Mouse (Mus musculus): ENCODE measurements around the gene Camta1.

The Camta1 gene

DNA sequence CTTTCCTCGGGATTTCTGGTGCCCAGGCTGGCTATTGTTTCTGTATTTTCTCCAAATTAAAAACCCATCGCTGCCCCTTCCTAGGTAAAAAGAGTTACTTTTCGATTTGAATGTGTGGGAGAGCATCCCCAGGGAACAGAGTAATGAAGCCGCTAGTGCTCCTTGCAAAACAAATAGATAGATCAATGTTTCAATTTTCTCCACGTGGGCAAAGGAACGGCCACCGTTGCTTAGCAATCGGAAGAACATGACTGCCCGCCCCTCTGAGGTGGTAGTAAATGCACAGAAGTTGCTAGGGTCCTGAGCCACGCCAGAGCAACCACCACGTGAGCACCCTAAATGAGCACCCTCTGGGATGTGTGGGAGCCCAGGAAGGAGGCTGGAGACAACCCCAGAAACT lies 648.2 kb downstream of the Camta1 start:
- no peak for DNase-seq (ENCODE audit: low read depth, low spot score)

GRCm38 (mm10) chr4:151211992-151212391 lies 649.7 kb downstream of the Camta1 start:
- DNase-seq (ENCODE audit: low read depth, low spot score), result no peak

DNA sequence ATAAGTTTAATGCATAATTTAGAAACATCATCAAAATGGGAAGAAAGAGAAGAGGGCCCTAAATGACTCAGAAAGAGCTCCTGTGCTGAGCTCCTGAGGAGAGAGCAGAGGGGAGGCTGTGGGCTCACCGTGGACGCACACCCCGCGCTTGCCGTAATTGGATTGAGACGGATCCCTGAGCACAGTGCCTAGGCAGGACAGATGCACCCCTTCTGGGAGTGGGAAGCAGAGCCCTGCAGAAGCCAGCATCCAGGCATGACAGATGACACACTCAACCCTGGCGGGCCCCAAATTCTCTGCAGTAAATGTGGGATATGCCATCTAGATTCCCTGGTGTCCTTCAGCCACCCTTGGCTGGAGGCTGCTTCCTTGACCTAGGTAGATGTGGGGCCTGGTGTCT lies 654.1 kb downstream of the Camta1 start:
- no peak for DNase-seq (ENCODE audit: low read depth, low spot score)

DNA sequence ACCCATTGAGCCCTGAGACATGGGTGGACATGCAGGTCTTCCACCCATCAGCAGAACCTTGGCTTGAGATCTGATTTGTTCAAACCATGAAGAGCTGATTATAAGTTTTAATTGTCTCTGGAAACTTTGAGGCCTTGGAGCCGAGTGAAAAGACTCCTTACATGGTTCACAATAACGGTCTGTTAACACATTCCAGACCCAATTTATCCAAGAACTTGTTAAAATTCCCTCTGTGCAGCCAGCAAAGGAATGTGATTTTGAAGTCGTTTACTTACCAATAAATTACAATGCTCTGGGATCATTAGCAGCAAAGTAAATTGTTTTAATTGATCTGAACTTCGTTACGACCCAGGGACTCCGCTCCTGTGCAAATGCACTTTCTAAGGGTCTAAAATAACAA lies 658.8 kb downstream of the Camta1 start:
- DNase-seq (ENCODE audit: low read depth, low spot score), result no peak

- DNase-seq (ENCODE audit: low read depth, low spot score), result no peak
These were observed 661.4 kb downstream of the Camta1 start for GRCm38 (mm10) chr4:151200316-151200715.

- DNase-seq (ENCODE audit: low read depth, low spot score), result no peak
These were observed 666.5 kb downstream of the Camta1 start for GRCm38 (mm10) chr4:151195126-151195525.

DNA sequence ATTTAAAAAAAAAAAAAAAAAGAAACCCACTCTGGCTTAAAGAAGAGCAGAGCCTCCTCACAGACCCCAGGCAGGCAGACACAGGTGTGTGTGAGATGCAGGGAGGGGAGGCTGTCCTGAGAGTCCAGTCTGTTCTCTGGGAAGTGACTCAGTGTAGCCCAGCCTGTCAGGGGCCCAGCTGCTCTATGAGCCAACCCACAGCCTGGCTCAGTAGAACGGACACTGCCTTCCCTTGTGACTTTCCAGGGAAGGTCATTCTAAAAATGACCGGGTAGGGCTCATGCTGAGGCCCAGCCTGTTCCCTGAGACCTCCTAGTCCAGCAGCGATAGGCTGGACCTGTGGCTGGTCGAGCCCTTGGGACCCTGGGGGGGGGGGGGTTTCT lies 667.0 kb downstream of the Camta1 start:
- no peak for DNase-seq (ENCODE audit: low read depth, low spot score)

DNA sequence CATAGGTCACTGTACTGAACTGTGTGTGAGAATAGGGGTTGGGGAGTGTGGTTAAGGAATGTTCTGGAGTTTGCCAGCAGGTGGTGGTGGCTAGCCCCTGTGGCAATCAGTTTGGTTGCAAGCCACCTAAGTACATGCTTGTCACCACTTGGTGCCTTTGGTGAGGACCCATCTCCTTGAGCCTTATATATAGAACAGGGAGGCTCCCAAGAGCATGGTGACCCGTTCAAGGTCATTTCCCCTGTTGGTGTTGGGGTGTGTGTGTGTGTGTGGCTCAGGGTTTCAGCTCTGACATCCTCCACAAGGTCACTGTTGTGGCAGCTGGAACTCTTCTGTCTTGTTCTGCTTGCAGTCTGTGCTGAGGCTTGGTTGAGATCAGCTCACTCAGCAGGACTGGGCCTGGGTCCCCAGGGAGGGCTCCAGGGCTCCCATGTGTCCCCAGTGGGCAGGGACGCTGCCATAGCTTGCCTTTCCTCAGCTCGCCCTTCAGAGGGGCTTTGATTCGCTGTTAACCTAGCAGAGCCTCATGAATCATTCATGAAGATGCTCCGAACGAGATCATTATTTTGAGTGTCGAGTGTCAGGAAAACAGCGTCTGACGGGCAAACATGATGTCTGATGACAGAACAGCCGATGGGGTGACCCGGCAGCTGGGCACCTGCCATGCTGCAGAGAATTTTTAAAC lies 667.5 kb downstream of the Camta1 start:
- no peak for DNase-seq (ENCODE audit: low read depth, low spot score)

GRCm38 (mm10) chr4:151186447-151186846 lies 675.2 kb downstream of the Camta1 start:
- peak; percentile 29 for DNase-seq (ENCODE audit: low read depth, low spot score)

DNA sequence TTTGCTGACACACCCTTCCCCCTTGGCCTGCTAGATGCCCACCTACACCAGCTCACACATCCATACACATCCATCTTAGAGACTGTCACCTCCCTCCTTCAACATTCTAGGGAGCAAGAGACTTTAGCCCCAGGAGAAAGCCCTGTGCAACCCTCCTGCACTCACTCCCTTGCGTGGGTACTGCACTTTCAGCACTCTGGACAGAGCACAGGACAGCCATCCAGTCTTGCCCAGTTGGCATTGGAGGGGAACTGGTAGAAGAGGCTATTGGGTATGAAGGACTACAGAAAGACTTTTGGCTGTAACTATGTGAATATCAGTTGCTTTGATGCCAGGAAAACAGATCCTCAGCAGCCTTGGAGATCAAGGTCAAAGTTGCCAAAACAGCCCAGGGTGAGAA lies 675.9 kb downstream of the Camta1 start:
- no peak for DNase-seq (ENCODE audit: low read depth, low spot score)

GRCm38 (mm10) chr4:151180394-151180902 lies 681.2 kb downstream of the Camta1 start:
- no peak for DNase-seq (ENCODE audit: low read depth, low spot score)

GRCm38 (mm10) chr4:151179639-151180038 lies 682.0 kb downstream of the Camta1 start:
- no peak for DNase-seq (ENCODE audit: low read depth, low spot score)

- DNase-seq (ENCODE audit: low read depth, low spot score), result no peak
These were observed 682.7 kb downstream of the Camta1 start for GRCm38 (mm10) chr4:151178970-151179378.

- no peak for DNase-seq (ENCODE audit: low read depth, low spot score)
These were observed 689.1 kb downstream of the Camta1 start for GRCm38 (mm10) chr4:151172526-151172925.

DNA sequence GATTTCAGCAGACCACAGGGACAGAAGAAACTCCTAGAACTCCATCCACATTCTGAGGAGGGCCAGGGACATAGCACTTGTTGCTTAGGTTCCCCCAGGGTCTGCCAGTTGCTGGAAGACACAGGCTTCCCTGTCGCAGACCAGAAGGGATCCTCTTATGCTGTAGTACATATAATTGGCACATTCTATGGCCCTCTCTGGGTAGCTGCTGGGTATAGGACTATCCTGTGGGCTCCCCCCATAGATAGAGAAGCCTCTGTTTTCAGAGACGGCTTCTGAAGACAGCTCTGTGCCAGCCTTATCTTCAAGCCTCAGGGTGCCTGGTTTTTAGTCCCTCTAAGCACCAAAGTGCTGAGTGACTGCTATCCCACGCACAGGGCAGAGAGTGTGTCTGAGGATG lies 690.6 kb downstream of the Camta1 start:
- DNase-seq (ENCODE audit: low read depth, low spot score), result no peak

DNA sequence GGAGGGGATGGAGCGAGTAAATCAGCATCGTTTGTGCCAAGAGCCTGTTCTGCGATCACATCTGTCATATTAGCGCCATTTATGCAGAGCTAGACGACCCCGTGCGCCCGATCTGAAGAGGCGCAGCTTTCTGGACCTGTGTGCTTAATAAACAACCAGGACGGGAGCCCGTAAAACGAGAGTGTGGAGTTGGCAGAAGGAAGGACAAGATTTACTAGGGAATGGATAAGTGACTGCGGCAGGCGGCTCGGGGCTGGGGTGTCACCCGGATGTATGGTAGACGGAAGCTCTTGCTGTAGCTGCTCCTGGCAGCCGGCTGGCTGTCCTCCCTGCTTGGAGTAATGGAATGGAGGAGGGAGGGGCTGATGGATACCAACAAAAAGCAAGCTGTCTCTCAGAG lies 691.0 kb downstream of the Camta1 start:
- DNase-seq (ENCODE audit: low read depth, low spot score), result no peak

DNA sequence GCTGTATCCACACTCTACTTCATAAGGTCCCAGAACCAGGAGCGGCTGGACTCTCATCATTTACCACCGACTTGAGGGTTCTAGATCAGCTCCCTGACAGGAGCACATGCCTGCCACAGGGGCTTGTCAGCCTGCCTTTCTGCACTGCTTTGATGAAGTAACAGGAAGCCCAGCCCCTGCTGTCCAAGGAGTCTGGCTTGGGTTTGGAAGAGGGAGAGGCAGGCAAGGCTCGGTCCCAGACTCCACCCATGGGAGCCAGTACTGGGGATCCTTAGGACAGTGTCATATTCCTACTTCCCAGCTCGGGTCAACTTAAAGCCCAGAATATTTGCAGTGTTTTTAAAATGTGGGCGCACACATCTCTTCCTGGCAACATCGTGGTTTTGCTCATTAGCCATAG lies 694.7 kb downstream of the Camta1 start:
- DNase-seq (ENCODE audit: low read depth, low spot score), result no peak

- DNase-seq (ENCODE audit: low read depth, low spot score), result no peak
These were observed 696.1 kb downstream of the Camta1 start for GRCm38 (mm10) chr4:151165539-151165938.

GRCm38 (mm10) chr4:151164309-151164708 lies 697.4 kb downstream of the Camta1 start:
- DNase-seq (ENCODE audit: low read depth, low spot score), result no peak

DNA sequence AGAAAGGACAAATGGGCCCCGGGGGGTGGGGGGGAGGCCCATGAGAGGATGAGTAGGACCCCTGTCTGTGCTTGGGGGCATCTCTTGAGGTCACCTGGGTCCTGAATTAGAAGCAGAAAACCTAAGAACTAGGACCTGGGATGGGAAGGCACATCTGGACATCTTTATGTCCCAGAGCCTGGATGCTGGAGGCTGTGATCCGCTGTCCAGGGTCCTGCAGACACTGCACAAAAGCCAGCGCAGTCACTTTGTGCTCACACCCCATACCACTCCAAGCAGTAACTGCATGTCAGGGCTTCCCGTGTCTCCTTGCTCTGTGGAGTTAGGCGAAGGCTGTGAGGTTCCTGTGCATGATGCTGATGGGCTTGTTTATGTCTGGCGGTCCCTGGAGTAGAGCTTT lies 699.8 kb downstream of the Camta1 start:
- no peak for DNase-seq (ENCODE audit: low read depth, low spot score)

DNA sequence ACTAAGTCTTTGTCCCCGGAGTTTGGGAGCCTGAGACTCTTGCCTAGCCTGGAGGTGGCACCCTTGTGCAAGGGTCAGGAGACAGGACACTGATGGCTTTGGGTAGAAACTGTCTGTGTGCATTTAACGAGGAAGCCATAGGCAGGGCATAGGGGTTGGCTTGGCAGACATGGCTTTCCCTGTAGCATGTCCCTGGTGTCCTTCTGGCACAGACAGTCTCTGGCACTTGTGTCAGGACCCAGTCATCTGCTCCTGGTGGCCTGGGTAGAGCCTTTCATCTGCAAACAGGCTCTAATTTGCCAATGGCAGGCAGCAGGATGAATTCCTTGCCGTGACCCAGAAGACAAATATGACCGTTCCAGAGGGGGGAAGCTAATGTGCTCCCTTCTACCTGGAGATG lies 700.7 kb downstream of the Camta1 start:
- no peak for DNase-seq (ENCODE audit: low read depth, low spot score)

DNA sequence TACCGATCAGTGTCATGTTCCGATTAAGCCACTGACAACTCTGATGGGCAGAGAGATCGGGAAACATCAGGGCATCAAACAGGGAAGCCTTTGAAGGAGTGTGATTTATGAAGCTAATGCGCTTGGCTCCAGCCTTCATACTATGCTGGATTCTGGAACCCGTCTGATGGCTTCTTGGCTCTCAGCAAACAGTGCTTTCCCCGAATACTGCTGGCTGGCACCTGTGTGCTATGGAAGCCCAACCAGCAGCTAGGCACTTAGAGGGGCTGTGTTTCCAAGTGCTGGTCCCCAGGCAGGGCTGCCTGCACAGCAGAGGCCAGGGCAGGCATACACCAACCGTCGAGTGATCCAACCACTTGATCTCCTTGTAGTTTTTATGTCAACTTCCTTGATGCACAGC lies 701.2 kb downstream of the Camta1 start:
- no peak for DNase-seq (ENCODE audit: low read depth, low spot score)

DNA sequence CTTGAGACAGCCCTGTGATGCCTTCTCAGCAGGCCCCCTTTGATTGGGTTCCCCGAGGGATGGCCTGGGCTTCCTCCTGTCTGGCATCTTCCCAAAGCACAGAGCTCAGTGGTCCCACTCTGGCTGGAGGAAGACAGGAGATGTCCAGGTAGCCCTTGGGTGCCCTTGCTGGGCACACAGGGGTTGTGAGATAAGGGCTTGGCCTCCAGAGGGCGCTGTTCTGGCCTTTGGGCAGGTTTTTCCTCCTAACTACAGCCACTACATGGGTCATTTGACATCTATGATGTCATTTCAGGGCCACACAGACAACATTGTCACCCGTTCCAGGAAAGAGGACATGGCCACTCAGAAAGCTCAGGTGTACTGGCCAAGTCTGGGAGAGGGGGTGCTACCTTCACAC lies 703.4 kb downstream of the Camta1 start:
- DNase-seq (ENCODE audit: low read depth, low spot score), result no peak

DNA sequence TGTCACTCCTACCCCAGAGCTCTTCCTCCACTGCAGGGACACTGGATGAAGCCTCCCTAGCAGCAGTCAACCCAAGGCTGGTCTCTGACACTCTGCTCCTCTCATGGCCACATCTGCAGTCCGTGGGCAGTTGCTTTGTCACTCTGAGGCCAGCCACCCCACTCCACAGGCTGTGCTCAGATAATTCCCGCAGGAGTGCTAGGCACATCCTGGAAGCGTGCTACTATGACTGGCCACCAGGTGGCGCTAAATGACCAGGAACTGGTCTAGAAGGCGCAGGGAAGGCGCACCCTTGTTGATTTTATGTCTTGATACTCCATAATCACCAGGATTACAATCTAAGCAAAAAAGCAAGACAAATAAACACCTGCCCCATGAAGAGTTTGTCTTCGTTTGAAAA lies 704.8 kb downstream of the Camta1 start:
- DNase-seq (ENCODE audit: low read depth, low spot score), result peak; percentile 61
